Mouse (Mus musculus): ENCODE results near the gene Atp6v0a1. TPM values are rescaled to one million over a fixed set of nuclear protein-coding genes. Genes with fewer than 3 reads are reported as not detected.

The Atp6v0a1 gene
- polyA plus RNA-seq (2012): 50.3 and 55.2 TPM in 2 replicates

DNA sequence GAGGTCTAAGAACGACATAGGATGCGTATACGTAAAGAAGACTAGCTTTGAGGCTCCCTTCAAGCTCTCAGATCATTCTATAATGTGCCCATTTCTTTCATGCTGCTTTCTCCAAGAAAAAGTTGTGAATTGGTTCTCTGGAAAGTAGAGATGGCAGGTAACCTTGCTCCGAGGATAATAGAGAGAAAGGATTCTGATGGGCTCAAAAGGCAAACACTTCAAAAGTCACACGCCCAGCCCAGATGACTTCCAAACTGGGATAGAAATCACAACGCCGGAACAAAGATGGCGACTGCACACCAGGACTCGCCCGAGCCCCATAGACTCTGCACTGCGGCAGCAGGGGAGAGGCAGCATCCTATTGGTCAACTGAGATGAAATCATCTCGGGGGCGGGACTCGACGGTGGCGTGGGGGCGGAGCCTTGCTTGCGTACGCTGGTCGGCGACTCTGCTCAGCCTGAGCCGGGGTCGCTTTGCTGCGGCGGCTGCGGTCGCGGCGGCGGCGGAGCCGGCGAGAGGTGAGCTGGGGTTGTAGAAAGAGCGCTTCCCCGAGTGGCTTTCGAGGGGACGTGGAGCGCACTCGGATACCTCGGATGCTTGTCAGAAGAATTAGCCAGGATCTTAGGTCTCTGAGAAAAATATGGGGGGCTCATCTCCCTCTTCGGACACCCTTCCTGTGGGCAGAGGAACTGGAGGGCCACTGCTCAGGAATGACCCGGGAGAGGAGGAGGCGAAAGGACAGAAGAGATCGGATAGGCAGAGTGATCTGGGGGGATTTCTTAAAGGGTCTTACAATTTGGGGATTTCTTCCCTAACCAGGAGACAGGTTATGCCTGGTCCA is at the start of gene Atp6v0a1:
Atp6v0a1 (plus strand) TSS at position 407 of the 842 bp plus-strand sequence.
- no peak for TF ChIP-seq GATA1 (IDR thresholded peaks at IDR 0.05; ENCODE audit: low read length)

DNA sequence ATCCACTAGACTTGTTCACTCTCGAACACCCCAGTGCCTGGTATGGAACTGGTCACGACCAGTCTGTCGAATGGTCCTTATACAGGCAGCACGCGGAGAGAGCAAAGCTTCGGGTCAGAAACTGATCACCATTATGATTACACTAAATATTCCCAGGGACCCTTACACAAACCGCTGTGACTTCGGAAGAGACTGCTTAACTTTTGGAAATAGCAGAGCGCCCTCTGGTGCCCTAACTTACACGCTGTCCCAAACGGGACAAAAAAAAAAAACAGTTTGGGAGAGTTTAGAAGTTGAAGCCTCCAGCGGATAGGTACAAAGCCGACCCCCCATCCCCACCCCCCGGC is 49.8 kb upstream of the Atp6v0a1 start:
- TF ChIP-seq GATA1 (IDR thresholded peaks at IDR 0.05; ENCODE audit: low read length): no peak

GRCm38 (mm10) chr11:100959826-100960225 is 49.4 kb upstream of the Atp6v0a1 start:
- TF ChIP-seq GATA1 (IDR thresholded peaks at IDR 0.05; ENCODE audit: low read length): no peak

DNA sequence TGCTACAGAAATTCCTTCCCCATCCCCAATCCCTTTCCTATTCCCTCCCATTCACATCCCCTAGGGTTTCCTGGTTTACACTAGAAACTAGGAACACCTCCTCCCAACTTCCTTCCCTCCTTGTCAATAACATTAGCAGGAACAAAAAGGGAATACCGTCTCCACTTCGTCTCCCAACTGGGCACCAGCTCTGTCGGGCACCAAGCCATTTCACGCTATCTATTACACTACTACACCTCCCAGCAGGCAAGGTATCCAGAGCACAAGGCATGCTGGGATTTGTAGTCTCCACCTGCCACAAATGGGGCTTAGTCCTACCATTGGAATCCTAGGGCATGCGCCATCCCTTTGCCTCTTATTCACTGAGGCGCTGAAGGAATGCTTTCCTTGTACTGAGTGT is 48.7 kb upstream of the Atp6v0a1 start:
- TF ChIP-seq GATA1 (IDR thresholded peaks at IDR 0.05; ENCODE audit: low read length): no peak

GRCm38 (mm10) chr11:100962371-100962911 is 46.8 kb upstream of the Atp6v0a1 start:
- TF ChIP-seq GATA1 (IDR thresholded peaks at IDR 0.05; ENCODE audit: low read length): no peak

GRCm38 (mm10) chr11:100963647-100964046 is 45.6 kb upstream of the Atp6v0a1 start:
- no peak for TF ChIP-seq GATA1 (IDR thresholded peaks at IDR 0.05; ENCODE audit: low read length)

- TF ChIP-seq GATA1 (IDR thresholded peaks at IDR 0.05; ENCODE audit: low read length): no peak
Measured at GRCm38 (mm10) chr11:100964180-100964579, 45.1 kb upstream of the Atp6v0a1 start.

GRCm38 (mm10) chr11:100964901-100965542 is 44.2 kb upstream of the Atp6v0a1 start:
- TF ChIP-seq GATA1 (IDR thresholded peaks at IDR 0.05; ENCODE audit: low read length): no peak

- no peak for TF ChIP-seq GATA1 (IDR thresholded peaks at IDR 0.05; ENCODE audit: low read length)
Measured at GRCm38 (mm10) chr11:100965760-100966159, 43.5 kb upstream of the Atp6v0a1 start.

GRCm38 (mm10) chr11:100967376-100967775 is 41.9 kb upstream of the Atp6v0a1 start:
- no peak for TF ChIP-seq GATA1 (IDR thresholded peaks at IDR 0.05; ENCODE audit: low read length)

DNA sequence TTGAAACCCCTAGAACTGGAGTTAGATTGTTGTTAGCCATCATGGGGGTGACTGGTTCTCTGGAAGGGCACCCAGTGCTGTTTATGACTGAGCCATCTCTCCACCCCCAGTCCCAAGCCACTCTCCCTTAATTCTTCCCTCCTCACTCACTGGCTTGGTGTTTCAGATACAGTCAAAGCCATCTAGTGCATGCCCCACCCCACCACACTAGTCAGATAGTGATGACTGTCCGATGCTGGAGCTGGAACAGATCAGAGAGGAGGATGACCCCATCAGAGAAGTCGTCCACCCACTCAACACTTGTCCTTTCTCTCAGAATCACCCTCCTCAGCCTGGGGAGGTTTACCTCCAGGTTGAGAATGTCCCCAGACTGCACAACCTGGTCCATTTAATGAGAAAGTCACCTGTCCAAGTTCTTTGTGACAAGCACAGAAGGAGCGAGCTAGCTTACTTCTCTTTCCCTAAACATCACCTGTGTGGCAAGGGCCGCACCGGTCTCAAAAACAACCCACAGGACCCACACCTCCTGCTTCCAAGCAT is 41.3 kb upstream of the Atp6v0a1 start:
- no peak for TF ChIP-seq GATA1 (IDR thresholded peaks at IDR 0.05; ENCODE audit: low read length)

GRCm38 (mm10) chr11:100968501-100968900 is 40.8 kb upstream of the Atp6v0a1 start:
- no peak for TF ChIP-seq GATA1 (IDR thresholded peaks at IDR 0.05; ENCODE audit: low read length)

DNA sequence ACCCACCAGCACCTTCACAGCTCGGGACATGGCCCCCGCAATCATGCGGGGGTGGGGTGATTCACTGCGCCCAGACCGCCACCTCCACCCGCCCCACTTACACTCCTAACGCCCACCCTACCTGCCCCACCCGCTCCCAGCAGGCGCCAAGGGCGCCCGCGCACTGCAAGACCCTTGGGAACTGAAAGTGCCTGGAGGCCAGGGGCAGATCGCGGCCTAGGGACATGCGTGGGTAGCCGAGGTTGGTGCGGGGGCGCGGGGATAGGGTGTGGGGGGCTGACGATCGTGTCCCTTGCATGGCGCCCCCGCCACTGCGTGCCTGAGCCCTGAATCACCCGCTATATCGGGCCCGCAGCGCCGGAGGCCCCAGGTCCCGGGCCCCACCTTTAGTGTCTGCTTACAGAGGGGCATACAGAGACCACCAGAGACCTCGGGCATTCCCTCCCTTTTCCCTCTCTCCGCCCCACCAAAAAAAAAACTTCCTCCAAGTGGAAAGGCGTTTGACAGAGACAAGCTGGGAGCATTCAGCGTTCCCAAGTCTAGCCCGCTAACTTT is 40.0 kb upstream of the Atp6v0a1 start:
- no peak for TF ChIP-seq GATA1 (IDR thresholded peaks at IDR 0.05; ENCODE audit: low read length)

GRCm38 (mm10) chr11:100969744-100970556 is 39.3 kb upstream of the Atp6v0a1 start:
- no peak for TF ChIP-seq GATA1 (IDR thresholded peaks at IDR 0.05; ENCODE audit: low read length)

DNA sequence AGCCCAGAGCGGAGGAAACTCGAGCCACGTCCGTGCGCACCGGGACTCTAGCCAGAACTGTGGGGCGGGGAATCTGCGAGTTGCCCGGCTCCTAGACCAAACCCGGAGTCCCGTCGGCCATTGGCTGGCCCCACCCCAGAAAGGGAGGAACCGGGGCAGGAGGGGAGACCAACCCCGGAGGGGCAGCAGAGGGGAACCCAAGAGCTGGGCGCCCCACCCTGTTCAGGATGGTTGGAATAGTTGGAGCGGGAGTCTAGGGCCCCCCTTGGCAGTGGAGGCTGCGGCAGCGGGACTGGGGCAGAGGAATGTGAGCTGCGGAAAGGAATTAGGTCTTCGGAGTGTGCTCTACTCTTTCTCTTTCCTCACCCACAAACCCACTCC is 38.7 kb upstream of the Atp6v0a1 start, which contains the start of gene Cavin1:
Cavin1 (minus strand) TSS at position 331 of the 381 bp plus-strand sequence.
- TF ChIP-seq GATA1 (IDR thresholded peaks at IDR 0.05; ENCODE audit: low read length): no peak

Measured in G1E-ER4 (cell line).